Mouse (Mus musculus): ENCODE data around the gene Bcl2l11.

The Bcl2l11 gene

DNA sequence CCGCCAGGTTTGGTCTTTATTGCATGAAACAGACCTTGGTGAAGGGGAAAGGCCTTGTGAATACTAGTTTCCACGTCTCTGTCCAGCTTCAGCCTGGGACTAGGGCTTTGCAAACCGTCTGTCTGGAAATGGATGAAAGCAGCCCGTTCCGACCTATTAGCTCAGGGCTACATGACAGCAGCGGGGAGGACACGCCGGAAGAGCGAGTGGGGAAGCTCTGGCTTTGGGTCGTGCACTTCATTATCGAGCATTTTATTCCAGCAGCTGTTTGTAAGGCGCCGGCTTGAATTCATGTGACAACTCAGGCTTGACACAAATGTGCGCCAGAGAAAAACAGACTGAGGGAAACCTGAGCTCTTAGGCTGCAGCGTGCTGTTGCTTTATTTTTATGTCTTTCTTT, 13.9 kb downstream of the Bcl2l11 start:
- DNase-seq (ENCODE audit: low spot score) = no peak

DNA sequence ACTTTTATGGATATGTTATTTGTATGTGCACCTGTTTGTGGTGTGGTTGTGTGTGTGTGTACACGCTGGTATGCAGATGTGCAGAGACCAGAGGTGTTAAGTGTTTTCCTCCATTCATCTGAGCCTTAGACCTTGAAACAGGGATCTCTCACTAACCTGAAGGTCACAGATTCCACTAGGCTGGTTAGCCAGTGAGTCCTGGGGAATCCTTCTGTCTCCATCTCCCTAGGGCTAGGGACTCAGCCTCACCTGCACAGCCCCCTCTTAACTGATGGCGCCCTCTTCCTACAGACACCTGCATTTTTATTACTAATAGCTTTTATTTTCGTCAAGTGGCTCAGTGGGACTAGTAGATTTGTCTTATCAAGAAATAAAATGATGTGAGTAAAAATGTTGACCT, 14.3 kb downstream of the Bcl2l11 start:
- DNase-seq (ENCODE audit: low spot score) = no peak

- no peak for DNase-seq (ENCODE audit: low spot score)
Measured at GRCm38 (mm10) chr2:128143992-128144391, 18.2 kb downstream of the Bcl2l11 start.

DNA sequence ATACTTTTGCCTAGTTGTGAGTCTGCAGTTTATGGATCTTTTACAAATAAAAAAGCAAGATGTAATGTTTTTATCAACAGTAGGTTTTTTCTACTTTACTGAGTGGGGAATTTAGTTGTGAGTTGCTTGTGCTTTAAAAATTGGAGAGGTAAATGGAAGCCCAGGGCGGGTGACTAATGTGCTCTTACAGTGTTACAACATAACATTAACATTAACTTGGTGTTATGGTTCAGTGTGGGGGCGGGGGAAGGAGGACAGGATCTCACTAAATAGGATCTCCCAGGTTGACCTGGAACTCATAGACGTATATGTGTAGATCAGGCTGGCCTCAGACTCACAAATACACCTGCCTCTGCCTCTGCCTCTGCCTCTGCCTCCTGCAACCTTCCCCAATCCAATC, 19.6 kb downstream of the Bcl2l11 start:
- no peak for DNase-seq (ENCODE audit: low spot score)

- no peak for DNase-seq (ENCODE audit: low spot score)
Measured at GRCm38 (mm10) chr2:128149596-128149995, 23.8 kb downstream of the Bcl2l11 start.

- no peak for DNase-seq (ENCODE audit: low spot score)
Measured at GRCm38 (mm10) chr2:128152211-128152610, 26.4 kb downstream of the Bcl2l11 start.

DNA sequence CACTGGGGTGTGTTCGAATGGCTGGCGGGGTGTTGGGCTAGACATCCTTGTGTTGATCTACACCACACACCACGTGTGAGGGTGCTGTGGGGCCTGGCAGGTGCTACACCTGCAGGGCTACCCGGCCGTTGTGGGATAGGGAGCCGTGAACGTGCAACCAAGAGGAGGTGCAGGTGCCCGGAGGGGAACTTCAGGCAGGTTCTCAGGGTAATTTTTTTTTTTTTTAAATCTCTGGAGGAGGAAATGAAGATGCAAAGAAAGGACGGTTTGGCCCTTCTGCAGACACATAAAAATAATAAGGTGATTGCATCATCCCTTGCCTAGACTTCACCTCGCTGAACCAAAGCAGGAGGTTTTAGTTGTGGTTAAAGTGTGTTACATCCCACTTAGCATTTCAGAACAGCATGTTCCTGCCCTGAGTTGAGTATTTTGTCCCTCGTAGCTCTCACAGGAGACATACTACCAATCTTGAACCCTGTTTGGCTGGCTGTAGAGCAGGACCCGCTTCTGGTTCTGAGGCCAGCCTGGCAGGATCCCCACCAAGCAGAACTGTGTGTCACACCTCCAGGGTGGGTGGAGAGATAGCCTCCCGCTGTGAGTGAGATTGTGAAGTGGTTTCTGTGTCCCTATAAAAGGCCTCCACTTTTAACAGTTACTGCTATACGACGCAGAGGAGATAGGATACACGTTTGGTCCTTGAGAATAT, 27.2 kb downstream of the Bcl2l11 start:
- DNase-seq (ENCODE audit: low spot score) = no peak

DNA sequence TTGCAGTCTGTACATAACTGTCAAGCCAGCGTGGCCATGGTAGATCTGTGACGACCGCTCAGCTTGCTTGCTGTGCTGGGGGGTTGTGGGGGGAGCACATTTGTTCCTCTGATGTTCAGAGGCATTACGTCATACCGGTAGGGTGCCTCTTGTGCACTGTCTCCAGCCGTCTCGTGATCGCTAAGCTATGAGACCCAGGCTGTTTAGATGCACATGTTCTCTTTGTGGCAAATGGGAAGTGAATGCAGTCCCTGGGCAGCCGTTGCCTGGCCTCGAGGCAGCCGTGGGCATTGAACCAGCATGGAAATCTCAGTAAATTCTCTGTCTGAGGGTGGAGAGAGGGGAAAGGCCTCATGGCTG, 27.7 kb downstream of the Bcl2l11 start:
- no peak for DNase-seq (ENCODE audit: low spot score)

- DNase-seq (ENCODE audit: low spot score) = no peak
Measured at GRCm38 (mm10) chr2:128155412-128156066, 29.7 kb downstream of the Bcl2l11 start.

DNA sequence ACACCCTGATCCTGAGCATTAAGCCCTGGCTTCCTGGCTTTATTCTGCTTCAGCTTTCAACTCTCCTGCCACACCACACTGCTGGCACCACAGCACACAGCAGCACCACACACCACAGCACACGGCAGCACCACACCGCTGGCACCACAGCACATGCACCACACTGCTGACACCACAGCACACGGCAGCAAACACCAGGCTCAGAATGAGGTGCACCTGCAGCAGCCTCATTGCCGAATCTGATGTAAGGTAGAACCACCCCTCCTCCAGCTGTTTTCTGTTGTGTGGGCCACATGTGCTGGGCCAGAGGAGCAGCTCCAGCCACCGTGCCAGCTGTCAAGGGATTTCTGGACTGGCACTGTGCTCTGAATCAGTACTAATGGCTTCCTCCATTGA, 30.2 kb downstream of the Bcl2l11 start:
- DNase-seq (ENCODE audit: low spot score) = no peak

DNA sequence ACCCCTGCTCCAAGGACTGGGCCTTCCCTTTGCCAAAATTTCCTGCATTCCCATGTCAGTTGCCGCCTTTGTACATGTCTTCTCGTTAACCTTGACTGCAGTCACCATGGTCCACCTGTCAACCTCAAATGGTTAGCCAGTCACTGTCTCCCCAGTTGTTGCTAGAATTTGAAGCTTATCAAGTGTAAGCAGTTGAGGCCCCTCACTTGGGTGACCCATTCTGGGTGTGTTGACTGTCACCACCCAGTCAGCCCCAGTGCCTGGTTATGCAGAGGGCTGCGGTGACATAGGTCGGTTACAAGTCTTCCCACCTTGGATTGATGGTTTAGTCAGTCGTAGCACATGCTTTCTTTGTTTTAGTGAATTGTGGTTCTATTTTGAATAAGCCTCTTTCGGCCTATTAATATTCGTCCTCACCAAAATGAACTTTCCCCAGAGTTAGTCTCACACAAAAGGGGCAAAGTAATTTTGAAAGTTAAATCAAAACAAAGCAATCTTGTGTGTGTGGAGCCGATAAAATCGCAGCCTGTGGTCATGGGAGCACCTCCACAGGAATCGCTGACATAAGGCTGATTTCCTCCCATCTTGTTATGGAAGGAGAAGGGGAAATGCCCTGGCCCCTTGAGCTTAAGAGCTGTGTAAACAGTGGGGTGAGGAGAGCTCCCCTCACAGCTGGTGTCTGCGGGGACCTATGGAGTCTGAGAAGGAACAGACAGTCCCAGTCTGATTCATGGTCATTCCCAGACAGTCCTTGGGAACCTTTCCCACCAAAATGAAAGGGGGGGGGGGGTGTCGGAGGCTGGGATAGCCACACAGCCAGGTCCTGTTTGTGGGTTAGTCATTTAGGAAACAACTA, 30.9 kb downstream of the Bcl2l11 start:
- no peak for DNase-seq (ENCODE audit: low spot score)

DNA sequence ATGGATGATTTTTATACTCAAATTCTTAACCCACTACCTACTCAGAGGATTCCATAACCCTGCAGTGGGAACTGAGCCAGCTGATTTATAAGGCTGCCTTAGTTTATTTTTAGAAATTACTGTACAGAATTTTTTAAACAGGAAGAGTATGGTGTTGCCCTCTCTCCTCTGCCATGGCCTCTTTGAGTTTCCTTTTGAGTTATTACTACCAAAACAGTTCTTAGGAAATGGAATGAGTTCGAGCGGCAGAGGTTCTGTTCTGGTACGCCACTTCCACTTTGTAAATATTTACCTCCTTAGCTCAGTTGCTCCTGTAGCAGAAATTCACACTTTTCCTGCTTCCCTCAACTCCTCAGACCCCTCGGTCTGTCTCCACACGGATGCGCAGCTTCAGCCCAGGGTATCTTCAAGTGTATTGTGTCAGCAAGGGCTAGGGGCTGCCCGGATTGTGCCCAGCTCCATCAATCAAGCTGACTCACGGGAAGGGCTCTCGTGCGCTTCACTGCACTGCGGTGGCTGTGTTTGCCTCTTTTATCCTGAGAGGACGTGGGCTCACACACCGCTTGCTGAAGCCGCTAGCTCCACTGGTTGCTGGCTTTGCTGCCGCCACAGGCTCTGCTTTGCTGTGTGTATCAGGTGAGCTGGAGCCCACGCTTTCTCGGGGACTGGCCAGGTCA, 33.0 kb downstream of the Bcl2l11 start:
- DNase-seq (ENCODE audit: low spot score) = no peak

GRCm38 (mm10) chr2:128159619-128160125, 33.8 kb downstream of the Bcl2l11 start:
- DNase-seq (ENCODE audit: low spot score) = no peak

GRCm38 (mm10) chr2:128163177-128163576, 37.3 kb downstream of the Bcl2l11 start:
- no peak for DNase-seq (ENCODE audit: low spot score)

- DNase-seq (ENCODE audit: low spot score) = no peak
Measured at GRCm38 (mm10) chr2:128166623-128167423, 41.0 kb downstream of the Bcl2l11 start.

- no peak for DNase-seq (ENCODE audit: low spot score)
Measured at GRCm38 (mm10) chr2:128167930-128168329, 42.1 kb downstream of the Bcl2l11 start.

GRCm38 (mm10) chr2:128169486-128169885, 43.6 kb downstream of the Bcl2l11 start:
- DNase-seq (ENCODE audit: low spot score) = no peak

DNA sequence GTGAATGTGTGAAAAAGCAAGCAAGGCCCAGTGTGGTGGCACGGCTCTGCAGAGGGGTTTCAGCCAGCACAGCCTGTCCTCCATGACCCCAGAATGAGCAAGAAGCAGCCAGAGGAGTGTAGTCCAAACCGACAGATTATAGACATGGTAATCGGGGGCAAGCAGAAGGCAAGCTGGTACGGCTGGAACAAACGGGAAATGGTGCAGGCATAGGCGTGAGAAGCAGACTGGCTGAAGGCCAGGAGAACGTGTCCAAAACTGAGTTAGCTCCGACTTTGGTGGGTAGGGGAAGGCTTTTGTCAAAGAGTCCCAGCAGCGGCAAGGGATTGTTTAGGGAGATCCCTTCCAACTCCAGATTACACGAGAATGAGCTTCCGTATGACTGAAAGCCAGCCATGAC, 44.1 kb downstream of the Bcl2l11 start:
- DNase-seq (ENCODE audit: low spot score) = no peak

DNA sequence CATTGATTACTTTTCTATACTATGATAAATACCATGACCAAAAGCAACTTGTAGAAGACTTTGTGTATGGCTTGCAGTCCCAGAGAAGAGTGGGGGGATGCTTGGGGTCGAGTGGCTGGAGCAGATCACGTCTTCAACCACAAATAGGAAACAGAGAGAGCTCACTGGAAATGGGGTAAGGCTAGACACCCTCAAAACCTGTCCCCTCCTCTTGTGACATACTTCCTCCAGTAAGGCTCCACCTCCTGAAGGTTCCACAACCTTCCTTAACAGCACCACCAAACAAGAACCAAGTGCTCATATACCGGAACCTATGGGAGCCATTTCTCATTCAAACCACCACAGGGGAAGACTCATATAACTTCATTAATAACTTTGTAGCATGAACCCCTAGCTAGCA, 44.8 kb downstream of the Bcl2l11 start:
- DNase-seq (ENCODE audit: low spot score) = no peak

- DNase-seq (ENCODE audit: low spot score) = no peak
Measured at GRCm38 (mm10) chr2:128172266-128172665, 46.4 kb downstream of the Bcl2l11 start.

DNA sequence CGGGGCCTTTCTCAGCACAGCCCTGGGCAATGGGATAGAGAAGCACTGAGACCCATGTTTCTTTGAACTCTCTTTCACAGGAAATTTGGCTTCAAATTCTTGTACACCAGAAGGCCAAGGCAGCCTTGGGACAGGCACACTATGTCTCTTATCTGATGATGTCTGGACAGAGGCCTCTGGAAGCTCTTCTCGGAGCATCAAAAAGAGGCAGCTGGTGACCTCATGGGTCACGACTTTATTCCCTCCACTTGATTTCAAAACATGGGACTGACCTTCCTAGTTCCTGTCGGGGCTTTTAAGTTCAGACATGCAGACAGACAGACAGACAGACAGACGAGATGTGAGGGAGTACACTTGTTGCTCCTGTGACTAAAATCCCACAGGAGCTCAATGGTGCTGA, 48.3 kb downstream of the Bcl2l11 start:
- no peak for DNase-seq (ENCODE audit: low spot score)

Measured in ovary, postnatal 10 days (tissue).